ENCODE assay signal across 10 mouse cellular contexts in genomic region chr5:120130163-120130562, GRCm38 (mm10). TPM values are rescaled to one million over a fixed set of nuclear protein-coding genes. Genes with fewer than 3 reads are reported as not detected.
DNase-seq lines count a peak whose midpoint lies in the region; ATAC-seq and TF ChIP-seq lines count a peak whose summit lies in the region.
"Had no signal": no experiment of that assay in that cellular context is flagged by ENCODE, and none has a peak within 500 bp of the region (broad histone marks: within the 10 kb centered on the region; RNA-seq: fewer than 3 reads in every experiment).

No protein-coding gene starts in this region.

- no peak overlapping the region for H3K4me2 ChIP-seq in liver, embryonic 11.5 days
- H3K4me2 ChIP-seq: embryonic facial prominence, embryonic 15.5 days; heart, embryonic 11.5 days; neural tube, embryonic 12.5 days had no signal

- H3K9ac ChIP-seq in liver, embryonic 11.5 days (ENCODE audit: low read depth, low read length) = no peak overlapping the region
- H3K9ac ChIP-seq: embryonic facial prominence, embryonic 15.5 days; neural tube, embryonic 12.5 days had no signal

- TF ChIP-seq POLR2A in thymus, adult 2 months (IDR thresholded peaks at IDR 0.05; ENCODE audit: control insufficient read depth, extremely low read depth, insufficient read depth, low read length, poor library complexity) = no peak

- no peak overlapping the region for H3K4me3 ChIP-seq in thymus, adult 2 months (ENCODE audit: control insufficient read depth, insufficient read depth, low read length)
- H3K4me3 ChIP-seq in liver, embryonic 11.5 days (ENCODE audit: low read depth, low read length) = no peak overlapping the region
- H3K4me3 ChIP-seq in left cerebral cortex, adult 2 months = no peak overlapping the region
- H3K4me3 ChIP-seq: embryonic facial prominence, embryonic 15.5 days; neural tube, embryonic 12.5 days had no signal

- TF ChIP-seq CTCF in thymus, adult 2 months (IDR thresholded peaks at IDR 0.05; ENCODE audit: borderline replicate concordance, control insufficient read depth, extremely low read depth, insufficient read depth, low read length, poor library complexity) = no peak
- TF ChIP-seq CTCF in left cerebral cortex, adult 2 months (IDR thresholded peaks at IDR 0.05) = no peak

- no peaks in the 10 kb centered on the region for H3K9me3 ChIP-seq in liver, embryonic 11.5 days (ENCODE audit: control insufficient read depth, low read length)
- H3K9me3 ChIP-seq: embryonic facial prominence, embryonic 15.5 days; neural tube, embryonic 12.5 days had no signal

- WGBS in thymus, adult 2 months = 64% methylated on average over 2 of the region's 2 CpGs
- 73% methylated on average over 2 of the region's 2 CpGs for WGBS in liver, embryonic 11.5 days

- intact Hi-C loops in left cerebral cortex, adult 2 months (cut with DNase I) = loop anchor here (5.0 to 10.0 kb wide), 2 partner anchors 327 to 475 kb away; no protein-coding TSS in a partner anchor

- no peaks in the 10 kb centered on the region for H3K36me3 ChIP-seq in thymus, adult 2 months (ENCODE audit: control insufficient read depth, insufficient read depth, low read length)
- peaks cover 45% of the 10 kb centered on the region for H3K36me3 ChIP-seq in liver, embryonic 11.5 days (ENCODE audit: control insufficient read depth, insufficient read depth, low read length)

- H3K4me1 ChIP-seq in thymus, adult 2 months (replicated peaks; ENCODE audit: control insufficient read depth, insufficient read depth, low read length) = peaks cover 14% of the 10 kb centered on the region
- peaks cover 13% of the 10 kb centered on the region for H3K4me1 ChIP-seq in liver, embryonic 11.5 days (replicated peaks; ENCODE audit: control insufficient read depth, insufficient read depth, low read length)
- H3K4me1 ChIP-seq: embryonic facial prominence, embryonic 15.5 days; neural tube, embryonic 12.5 days had no signal

- H3K27me3 ChIP-seq in thymus, adult 2 months (ENCODE audit: control insufficient read depth, insufficient read depth, low read length) = no peaks in the 10 kb centered on the region
- no peaks in the 10 kb centered on the region for H3K27me3 ChIP-seq in liver, embryonic 11.5 days (replicated peaks; ENCODE audit: control insufficient read depth, insufficient read depth, low read length)
- H3K27me3 ChIP-seq: embryonic facial prominence, embryonic 15.5 days; neural tube, embryonic 12.5 days had no signal

- ATAC-seq in liver, embryonic 11.5 days (replicated peaks; ENCODE audit: low FRiP score) = peak; percentile 38; the same call in 1 of the 2 replicates

- no peak overlapping the region for H3K27ac ChIP-seq in thymus, adult 2 months (ENCODE audit: control insufficient read depth, insufficient read depth, low read length)
- peak overlapping the region; percentile 25; the same call in 1 of the 2 replicates for H3K27ac ChIP-seq in liver, embryonic 11.5 days (ENCODE audit: low read depth, low read length)
- no peak overlapping the region for H3K27ac ChIP-seq in left cerebral cortex, adult 2 months
- H3K27ac ChIP-seq: embryonic facial prominence, embryonic 15.5 days; neural tube, embryonic 12.5 days had no signal

- DNase-seq in thymus, adult 2 months = peak; percentile 35
- no peak for DNase-seq in thymus, postnatal 10 days (ENCODE audit: low spot score in 2 of 2)
- DNase-seq in adipocyte (ENCODE audit: low spot score) = peak; percentile 46
- no peak for DNase-seq in liver, embryonic 11.5 days (ENCODE audit: low spot score)
- no peak for DNase-seq in left cerebral cortex, adult 2 months (ENCODE audit: extremely low spot score in 1 of 2, low spot score in 2 of 2)
- no peak for DNase-seq in cerebellum, postnatal 10 days
- DNase-seq in urinary bladder, adult 2 months (ENCODE audit: low spot score) = no peak

RNA-seq across cellular contexts. Expression of gene Rbm19, which starts 13.9 kb away (rescaled TPM):
- polyA plus RNA-seq in thymus, adult 2 months (2012; rRNA removed) = 19.6 and 29.2 TPM in 2 replicates
- polyA plus RNA-seq in liver, embryonic 11.5 days (2014; fragmentation: Nextera tagmentation; extraction: Ambion mirVana) = 31.8 and 35.1 TPM in 2 replicates
- total RNA-seq in left cerebral cortex, adult 2 months (2021) = 10 to 100 TPM; 19.7 to 21.9 TPM
- polyA plus RNA-seq in urinary bladder, adult 2 months (2012; rRNA removed) = 7.0 and 7.7 TPM in 2 replicates

Comparison
In these comparisons a context has a peak if more than half of its experiments do, and no peak if none do; other contexts are left out.
1. DNase-seq: peak in thymus, adult 2 months (single experiment) and adipocyte (single experiment); none in thymus, postnatal 10 days (0 of 2), liver, embryonic 11.5 days (single experiment), left cerebral cortex, adult 2 months (0 of 2), cerebellum, postnatal 10 days (0 of 2) and urinary bladder, adult 2 months (single experiment).